Mouse (Mus musculus) B cell, adult 62 days (primary cell): ENCODE measurements around the gene Guca1b. TPM values are rescaled to one million over a fixed set of nuclear protein-coding genes. Genes with fewer than 3 reads are reported as not detected.

Source experiments
- total RNA-seq: library from RNA; stranded (reverse); gene quantifications from 4 replicates; pipeline ENCODE4 v1.2.4, GENCODE M21; 2023

Gene Guca1b
- total RNA-seq, result 1.1 to 1.8 TPM (median 1.4 TPM) in 4 replicates

DNA sequence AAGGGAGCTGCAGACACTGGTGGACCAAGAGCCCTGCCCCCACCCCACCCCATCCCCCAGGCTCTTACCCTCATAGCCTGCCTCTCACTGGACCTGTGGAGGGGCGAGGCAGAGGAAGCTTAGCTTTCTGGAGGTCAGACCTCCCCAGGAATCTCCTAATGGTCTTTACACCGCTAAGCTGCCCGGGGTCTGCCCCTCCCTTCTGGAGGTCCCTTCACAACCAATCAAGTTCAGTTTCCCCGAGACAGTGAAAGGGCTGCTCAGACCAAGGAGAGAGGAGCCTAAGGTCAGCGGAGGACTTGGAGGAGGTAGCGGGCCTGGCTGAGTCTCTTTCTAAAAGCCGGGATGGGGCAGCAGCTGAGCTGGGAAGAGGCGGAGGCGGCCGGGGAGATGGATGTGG lies at the start of gene Guca1b:
Guca1b (plus strand) TSS at position 249 of the 400 bp plus-strand sequence.

GRCm38 (mm10) chr17:47368401-47369086 lies 16.6 kb upstream of the Guca1b start, which contains the start of gene Mrps10:
Mrps10 (plus strand) TSS chr17:47368887.

GRCm38 (mm10) chr17:47400451-47400850 lies 15.3 kb downstream of the Guca1b start, which contains the start of gene Guca1a:
Guca1a (minus strand) TSS chr17:47400584.

GRCm38 (mm10) chr17:47436156-47436906 lies 51.1 kb downstream of the Guca1b start, which contains the start of gene AI661453:
AI661453 (plus strand) TSS chr17:47436615.

DNA sequence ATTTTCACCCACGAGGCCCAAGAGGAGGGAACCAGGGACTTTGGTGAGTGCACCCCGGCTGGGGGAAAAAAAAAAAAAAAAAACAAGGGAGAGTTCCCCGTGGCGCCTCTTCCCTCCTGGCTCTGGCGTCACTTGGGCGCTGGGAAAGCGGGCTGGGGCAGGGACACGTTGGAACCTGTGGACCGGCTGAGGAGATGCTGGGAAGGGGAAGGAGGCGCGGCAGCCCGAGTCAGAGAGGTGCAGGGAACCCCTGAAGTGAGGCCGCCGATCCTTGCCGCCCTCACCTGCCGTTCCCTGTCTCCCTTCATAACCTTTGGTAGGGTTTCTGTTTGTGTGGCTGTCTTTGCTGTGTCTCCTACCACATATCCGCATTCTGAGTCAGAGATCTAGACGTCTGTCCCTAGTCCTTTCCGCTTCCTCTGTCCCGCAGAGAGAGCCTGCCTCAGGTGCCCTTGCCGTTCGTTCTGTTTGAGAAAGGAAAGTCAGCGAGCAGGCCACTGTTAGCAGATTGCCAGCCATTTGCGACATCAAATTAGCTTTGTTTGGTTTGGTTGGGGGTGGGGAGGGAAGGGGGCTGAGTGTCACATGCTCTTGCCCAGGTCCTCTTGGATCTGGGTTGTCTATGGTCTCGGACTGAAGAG lies 51.8 kb downstream of the Guca1b start, which contains the start of gene 1700001C19Rik:
1700001C19Rik (minus strand) TSS at position 470 of the 641 bp plus-strand sequence.

Other genes starting within 250 kb of the Guca1b start
- gene Mrps10, start 16.5 kb upstream of the Guca1b start, total RNA-seq, result 19.6 to 22.4 TPM (median 20.6 TPM) in 4 replicates
- gene Guca1a, start 15.2 kb downstream of the Guca1b start, total RNA-seq, result 0.91 TPM in 1 of 4 replicates, not detected in the others
- gene AI661453, start 51.2 kb downstream of the Guca1b start, total RNA-seq, result not detected in 4 replicates
- gene 1700001C19Rik, start 52.0 kb downstream of the Guca1b start, total RNA-seq, result not detected in 4 replicates
- 76.6 to 85.3 TPM (median 77.8 TPM) in 4 replicates for gene Taf8, start 116.9 kb downstream of the Guca1b start, total RNA-seq
- 147 to 192 TPM (median 161 TPM) in 4 replicates for gene Ccnd3, start 119.7 kb downstream of the Guca1b start, total RNA-seq
- gene Bysl, start 226.1 kb downstream of the Guca1b start, total RNA-seq, result 13.3 to 15.3 TPM (median 14.3 TPM) in 4 replicates
- gene Med20, start 226.2 kb downstream of the Guca1b start, total RNA-seq, result 61.8 to 75.2 TPM (median 65.8 TPM) in 4 replicates
- 2.9 to 7.7 TPM (median 6.3 TPM) in 4 replicates for gene Gm20517, start 226.2 kb downstream of the Guca1b start, total RNA-seq
- 6.7 to 9.7 TPM (median 8.1 TPM) in 4 replicates for gene Usp49, start 245.3 kb downstream of the Guca1b start, total RNA-seq